Mouse (Mus musculus): Measurements from ENCODE around the gene Cryaa. TPM values are rescaled to one million over a fixed set of nuclear protein-coding genes. Genes with fewer than 3 reads are reported as not detected.

Cryaa gene
- 0.27 and 2.1 TPM in 2 replicates for polyA plus RNA-seq (2012; rRNA removed)

DNA sequence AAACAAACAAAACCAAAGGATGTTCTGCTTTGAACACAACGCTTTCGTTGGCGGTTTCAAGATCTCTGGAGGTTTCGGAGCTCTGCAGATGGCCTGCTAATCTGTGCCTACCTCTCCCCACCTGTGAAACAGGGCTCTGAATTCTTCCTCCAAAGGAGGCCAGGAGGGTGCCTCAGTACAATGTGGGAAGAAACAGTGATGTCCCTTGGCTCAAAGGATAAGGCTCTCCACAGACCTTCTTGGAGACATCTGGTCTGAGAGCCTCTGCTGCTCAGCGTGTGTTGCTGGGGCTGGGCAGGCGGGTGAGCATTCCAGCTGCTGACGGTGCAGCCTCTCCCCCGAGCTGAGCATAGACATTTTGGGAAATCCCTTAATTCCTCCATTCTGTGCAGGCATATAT lies at the start of gene Cryaa:
Gene Cryaa (plus strand): TSS at position 301 of the 400 bp plus-strand sequence.

DNA sequence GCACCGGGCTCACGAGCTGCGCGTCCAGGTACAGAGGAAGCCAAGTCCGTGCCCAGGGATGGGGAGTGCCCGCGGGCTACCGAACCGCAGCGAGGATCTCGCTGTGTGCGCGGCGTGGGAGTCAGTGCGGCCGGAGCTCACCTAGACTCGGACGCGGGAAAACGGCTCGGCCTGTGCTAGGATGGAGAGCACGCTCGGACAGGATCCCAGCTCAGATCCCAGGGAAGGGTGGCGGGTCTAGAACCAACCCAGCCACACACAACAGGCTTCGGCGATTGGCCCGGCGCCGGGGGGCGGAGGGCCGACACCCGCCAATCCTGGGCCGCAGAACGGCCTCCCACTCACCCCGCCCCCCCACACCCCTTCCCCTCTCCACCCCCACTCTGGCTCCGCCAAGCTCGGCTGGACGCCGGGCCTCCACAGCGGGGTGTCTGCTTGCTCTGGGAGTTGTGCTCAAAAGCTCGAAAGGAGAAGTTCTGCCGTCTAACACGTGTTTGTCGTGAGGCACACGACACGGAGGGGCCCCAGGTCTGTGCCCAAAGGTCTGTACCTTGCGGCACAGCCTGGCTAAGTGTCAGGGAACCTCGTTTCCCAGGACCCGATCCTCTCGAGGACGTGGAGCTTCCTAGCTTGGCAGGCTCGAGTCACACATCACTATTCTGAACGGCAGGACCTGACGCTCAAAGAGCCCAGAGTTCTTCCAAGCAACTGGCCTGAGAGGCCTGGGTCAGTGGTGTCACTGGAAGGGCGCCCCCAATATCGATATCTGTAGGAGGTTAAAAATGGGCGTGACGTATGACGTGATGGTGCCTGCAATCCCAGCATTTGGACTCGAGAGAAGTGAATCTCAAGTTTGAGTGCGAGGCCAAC lies 40.4 kb upstream of the Cryaa start, which contains the start of gene Cbs:
Gene Cbs (minus strand): TSS at position 297 of the 870 bp plus-strand sequence.

DNA sequence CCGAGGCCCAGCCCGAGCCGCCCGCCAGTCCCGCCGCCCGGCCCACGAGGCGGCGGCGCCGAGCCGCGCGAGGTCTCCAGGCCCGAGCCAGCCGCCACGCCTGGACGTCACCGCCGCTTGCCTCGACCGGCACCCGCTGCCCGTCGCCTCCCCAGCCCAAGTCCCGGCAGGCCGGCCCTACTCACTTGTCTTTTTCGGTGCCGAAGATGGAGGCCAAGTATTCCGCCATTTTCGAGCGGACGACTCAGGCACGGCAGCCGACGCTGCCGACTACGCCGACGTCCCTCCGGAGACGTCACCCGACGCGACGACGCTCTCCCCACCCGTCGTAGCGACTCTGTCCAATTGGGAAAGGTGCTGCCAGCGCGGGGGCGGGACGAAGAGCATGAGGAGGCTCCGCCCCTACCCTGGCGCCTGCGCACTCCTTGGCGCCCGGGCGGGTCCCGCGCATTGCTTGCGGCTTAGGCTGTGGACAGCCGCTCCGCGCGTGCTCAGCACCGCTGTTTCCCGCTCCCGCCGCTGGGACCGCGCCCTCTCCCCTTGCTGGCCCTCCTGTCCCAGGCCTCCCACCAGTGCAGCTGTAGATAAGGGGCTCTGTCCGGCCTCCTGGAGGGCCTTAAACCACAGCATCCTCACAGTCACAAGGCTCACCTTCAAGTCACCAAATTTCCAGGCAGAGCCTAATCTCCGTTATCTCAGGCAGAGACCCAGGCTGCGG lies 19.0 kb upstream of the Cryaa start, which contains the start of gene U2af1:
Gene U2af1 (minus strand): TSS at position 425 of the 718 bp plus-strand sequence.

Other genes with a start within 250 kb of the Cryaa start
- gene Wdr4, start 157.8 kb upstream of the Cryaa start, polyA plus RNA-seq (2012; rRNA removed), result 43.8 and 43.9 TPM in 2 replicates
- gene Ndufv3, start 157.7 kb upstream of the Cryaa start, polyA plus RNA-seq (2012; rRNA removed), result 243 and 256 TPM in 2 replicates
- gene Pknox1, start 113.1 kb upstream of the Cryaa start, polyA plus RNA-seq (2012; rRNA removed), result 27.1 and 28.5 TPM in 2 replicates
- gene Cbs, start 40.6 kb upstream of the Cryaa start, polyA plus RNA-seq (2012; rRNA removed), result 17.7 and 18.4 TPM in 2 replicates
- gene U2af1, start 18.9 kb upstream of the Cryaa start, polyA plus RNA-seq (2012; rRNA removed), result 262 and 268 TPM in 2 replicates
- 17.9 and 20.5 TPM in 2 replicates for gene Sik1, start 178.0 kb downstream of the Cryaa start, polyA plus RNA-seq (2012; rRNA removed)

Data from central nervous system, embryonic 18 days (tissue).